Mouse (Mus musculus): ENCODE measurements around the gene Pigb.

- TF ChIP-seq CTCF (IDR thresholded peaks at IDR 0.05; ENCODE audit: borderline replicate concordance, insufficient read depth, low read depth, low read length) (peak; percentile 96), POLR2A (IDR thresholded peaks at IDR 0.05; ENCODE audit: borderline replicate concordance, insufficient read depth, low read length) (0 out of 2 replicates have a peak, but pooled peaks have one; percentile 41)
These were observed 4.2 kb upstream of the Pigb start, which contains the start of gene Rab27a for GRCm38 (mm10) chr9:73044146-73045079.

Data from cerebellum, adult 2 months (tissue).